Mouse (Mus musculus) kidney, postnatal 25 days (tissue): Measurements from ENCODE around the gene Mpnd.

Source experiments
- DNase-seq, 2 experiments: peaks; one replicate each; pipeline ENCODE4 v3.0.0; 2021; ENCODE audit warnings: mixed read lengths in 2 of 2

Gene Mpnd

DNA sequence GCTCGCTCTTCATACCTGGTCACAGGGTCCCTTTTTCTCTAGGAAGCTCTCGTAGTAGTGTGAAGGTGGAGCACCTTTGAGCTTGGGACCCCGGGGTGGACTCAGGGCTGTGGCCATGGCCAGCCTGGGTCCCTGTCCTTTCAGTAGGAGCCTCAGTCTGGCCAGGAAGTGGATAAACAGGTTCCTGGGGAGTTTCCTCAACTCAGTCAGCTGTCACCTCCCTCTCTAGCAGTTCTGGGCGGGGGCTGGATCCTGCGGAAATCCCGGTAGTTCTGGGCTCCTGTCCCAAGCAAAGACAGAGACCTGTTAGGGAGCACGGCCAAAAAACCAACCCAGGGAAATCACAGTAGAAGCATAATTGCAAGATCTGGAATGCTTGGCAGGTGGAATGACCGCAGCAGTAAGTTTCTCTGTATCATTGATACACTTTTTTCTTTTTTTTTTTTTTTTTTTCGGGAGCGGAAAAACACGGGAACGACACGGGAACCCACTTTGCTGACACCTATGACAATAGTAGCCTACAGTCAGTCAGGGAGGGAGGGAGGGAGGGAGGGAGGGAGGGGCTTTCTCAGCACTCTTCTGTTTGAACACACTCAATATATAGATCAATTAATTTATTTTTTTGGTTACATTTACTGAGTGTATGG, at the start of gene Mpnd, which contains the start of gene Stap2:
TSS of gene Mpnd (plus strand) at position 297 of the 647 bp plus-strand sequence.
TSS of gene Stap2 (minus strand) at position 170 of the 647 bp plus-strand sequence.
- peak; percentile 71 to 83 for DNase-seq

- DNase-seq: peak; percentile 87 to 92
These were observed 49.4 kb upstream of the Mpnd start for GRCm38 (mm10) chr17:55956129-55956528.

DNA sequence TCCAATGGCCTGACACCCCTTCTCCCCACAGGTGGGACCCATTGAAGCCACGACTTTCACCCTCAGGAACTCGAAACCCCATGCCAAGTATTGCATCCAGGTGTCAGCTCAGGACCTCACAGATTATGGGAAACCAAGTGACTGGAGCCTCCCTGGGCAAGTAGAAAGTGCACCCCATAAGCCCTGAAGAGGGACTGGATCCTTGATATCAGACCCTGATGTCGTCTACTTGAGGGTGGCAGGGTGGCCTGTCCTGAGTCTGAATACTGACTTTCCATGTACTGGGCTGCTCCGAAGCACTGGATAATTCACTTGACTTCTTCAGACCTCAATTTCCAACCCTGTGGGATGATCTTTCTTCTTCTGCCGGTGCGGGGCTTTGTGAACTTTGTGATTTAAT, 48.9 kb upstream of the Mpnd start:
- DNase-seq: no peak

- peak; percentile 82 to 86 for DNase-seq
These were observed 48.3 kb upstream of the Mpnd start for GRCm38 (mm10) chr17:55957168-55957567.

- peak in 1 of 2 experiments; percentile 32 for DNase-seq
These were observed 47.6 kb upstream of the Mpnd start for GRCm38 (mm10) chr17:55957726-55958583.

GRCm38 (mm10) chr17:55958584-55958886, 47.0 kb upstream of the Mpnd start:
- peak in 1 of 2 experiments; percentile 26 for DNase-seq

- peak; percentile 92 to 97 for DNase-seq
These were observed 46.4 kb upstream of the Mpnd start, which contains the start of gene Yju2 for GRCm38 (mm10) chr17:55958918-55959728. Gene Yju2 (plus strand): TSS chr17:55959099.

- peak in 1 of 2 experiments; percentile 29 for DNase-seq
These were observed 45.4 kb upstream of the Mpnd start for GRCm38 (mm10) chr17:55959946-55960740.

- peak in 1 of 2 experiments; percentile 31 for DNase-seq
These were observed 44.7 kb upstream of the Mpnd start for GRCm38 (mm10) chr17:55960791-55961190.

- DNase-seq: peak in 1 of 2 experiments; percentile 23
These were observed 43.9 kb upstream of the Mpnd start for GRCm38 (mm10) chr17:55961631-55962030.

DNA sequence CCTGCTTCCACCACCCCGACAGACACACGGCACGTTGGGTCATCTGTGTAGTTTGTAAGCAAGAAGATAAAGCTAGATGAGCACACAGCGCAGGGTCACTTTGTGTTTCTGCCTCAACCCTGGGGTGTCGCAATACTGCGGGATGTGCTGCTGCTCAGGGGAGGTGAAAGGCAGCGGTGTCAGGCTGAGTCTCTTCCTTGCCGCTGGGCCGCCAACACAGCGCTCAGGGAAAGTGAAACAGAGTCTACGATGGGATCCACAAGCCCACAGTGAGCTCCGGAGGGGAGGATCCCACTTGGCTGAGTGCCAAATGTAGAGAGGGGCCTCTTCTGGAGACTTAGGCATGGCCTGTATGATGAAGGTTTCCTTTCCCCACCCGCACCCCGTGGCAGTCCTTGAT, 42.3 kb upstream of the Mpnd start:
- peak in 1 of 2 experiments; percentile 36 for DNase-seq

DNA sequence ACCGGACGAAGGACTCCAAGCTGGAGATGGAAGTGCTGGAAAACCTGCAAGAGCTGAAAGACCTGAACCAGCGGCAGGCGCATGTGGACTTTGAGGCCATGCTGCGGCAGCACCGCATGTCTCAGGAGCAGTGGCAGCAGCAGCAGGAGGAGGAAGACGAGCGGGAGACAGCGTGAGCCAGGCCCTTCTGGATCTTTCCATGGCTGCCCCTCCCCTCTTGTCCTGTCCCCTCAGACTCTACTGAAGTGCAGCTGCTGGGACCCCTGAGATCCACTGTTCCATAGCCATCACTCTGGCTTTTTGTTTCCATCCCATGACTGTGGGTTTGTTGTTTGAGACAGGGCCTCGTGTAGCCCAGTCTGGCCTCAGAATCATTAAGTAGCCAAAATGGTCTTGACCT, 41.0 kb upstream of the Mpnd start:
- DNase-seq: peak in 1 of 2 experiments; percentile 30

DNA sequence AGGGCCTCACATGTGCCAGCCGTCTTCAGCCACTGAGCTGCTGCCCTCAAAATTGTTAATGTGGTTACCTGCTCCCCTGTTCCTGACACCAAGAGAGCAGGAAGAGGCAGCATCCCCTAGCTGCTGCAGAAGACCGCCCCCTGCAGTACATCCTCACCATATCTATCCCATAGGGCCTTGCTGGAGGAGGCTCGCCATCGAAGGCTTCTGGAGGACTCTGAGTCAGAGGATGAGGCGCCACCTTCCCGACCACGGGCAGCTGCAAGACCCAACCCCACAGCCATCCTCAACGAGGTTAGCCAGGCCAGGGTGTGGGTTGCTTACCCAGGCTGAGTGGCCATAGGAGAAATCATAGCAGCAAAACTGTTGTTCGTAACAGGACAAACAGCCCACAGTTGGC, 40.5 kb upstream of the Mpnd start:
- peak in 1 of 2 experiments; percentile 37 for DNase-seq

DNA sequence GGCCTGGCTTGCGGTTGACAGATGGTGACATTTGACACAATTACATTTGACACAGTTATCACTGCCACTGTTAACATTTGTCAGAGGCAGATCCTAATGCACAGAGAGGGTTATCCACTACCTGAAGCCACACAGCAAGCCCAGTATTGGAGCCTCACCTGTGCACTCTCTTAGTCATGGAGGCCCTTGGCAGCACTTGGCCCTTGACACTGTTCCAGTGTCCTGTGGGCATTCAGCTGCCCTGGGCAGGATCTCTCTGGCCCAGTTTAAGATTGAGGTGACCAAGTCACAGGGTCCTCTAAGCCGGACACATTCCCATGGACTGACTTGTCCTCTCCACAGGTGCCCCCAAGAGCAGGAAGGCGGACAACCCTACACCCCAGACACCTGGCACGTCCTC, 38.3 kb upstream of the Mpnd start:
- peak in 1 of 2 experiments; percentile 29 for DNase-seq

GRCm38 (mm10) chr17:55968210-55968609, 37.3 kb upstream of the Mpnd start:
- DNase-seq: peak; percentile 41 to 55

DNA sequence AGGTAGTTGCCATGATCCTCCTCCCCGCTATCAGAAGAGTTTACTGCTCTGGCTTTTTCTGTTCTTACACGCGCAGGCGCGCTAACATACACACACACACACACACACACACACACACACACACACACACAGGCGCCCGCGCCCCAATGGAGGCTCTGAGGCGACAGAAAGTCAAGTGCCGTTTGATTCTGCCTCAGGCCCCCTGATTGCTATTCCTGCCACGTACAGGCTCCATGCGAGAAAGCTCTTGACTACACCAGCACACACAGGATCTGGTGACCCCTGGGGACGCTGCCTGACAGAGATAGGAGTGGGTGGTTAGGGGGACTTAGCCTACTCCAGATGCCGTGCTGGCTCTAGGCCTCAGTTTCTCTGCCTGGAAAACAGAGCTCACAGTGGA, 36.0 kb upstream of the Mpnd start:
- peak; percentile 56 to 83 for DNase-seq

GRCm38 (mm10) chr17:55969966-55970891, 35.3 kb upstream of the Mpnd start, which contains the start of gene Shd:
Gene Shd (plus strand): TSS chr17:55970467.
- DNase-seq: peak in 1 of 2 experiments; percentile 61

DNA sequence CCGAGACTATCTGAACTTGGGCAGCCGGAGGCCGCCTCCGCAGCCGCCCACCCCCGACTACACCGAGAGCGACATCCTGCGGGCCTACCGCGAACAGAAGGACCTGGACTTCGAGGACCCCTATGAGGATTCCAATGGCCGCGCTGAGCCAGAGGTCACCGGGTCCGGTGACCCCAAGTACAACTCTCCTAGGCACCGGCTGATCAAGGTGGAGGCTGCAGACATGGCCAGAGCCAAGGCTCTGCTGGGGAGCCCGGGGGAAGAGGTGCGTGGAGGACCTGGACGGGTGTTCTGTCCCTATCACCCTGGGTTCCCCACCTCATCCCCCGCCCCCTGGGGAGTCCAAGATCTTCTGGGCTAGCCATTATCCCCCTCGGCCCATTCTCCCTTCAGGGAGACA, 34.1 kb upstream of the Mpnd start:
- no peak for DNase-seq

- peak; percentile 84 to 86 for DNase-seq
These were observed 29.2 kb upstream of the Mpnd start for GRCm38 (mm10) chr17:55976255-55976862.

DNA sequence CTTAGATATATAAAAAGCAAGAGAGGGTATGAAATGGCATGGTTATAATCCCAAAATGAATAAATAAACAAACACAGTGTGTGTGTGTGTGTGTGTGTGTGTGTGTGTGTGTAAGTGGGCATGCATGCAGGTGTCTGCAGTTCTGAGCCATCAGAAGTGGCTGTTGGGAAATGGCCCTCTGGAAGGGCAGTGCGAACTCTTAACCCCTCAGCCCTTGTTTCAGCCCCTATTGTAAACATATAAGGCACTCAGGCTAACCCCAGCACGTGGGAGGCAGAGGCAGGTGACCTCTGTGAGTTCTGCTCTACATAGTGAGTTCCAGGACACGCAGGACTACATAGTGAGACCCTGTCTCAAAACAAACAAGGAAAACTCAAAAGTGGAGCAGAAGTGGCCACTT, 28.2 kb upstream of the Mpnd start:
- no peak for DNase-seq
